Mouse (Mus musculus) heart, embryonic 14.5 days (tissue): ENCODE measurements around the gene Slc25a41. TPM values are rescaled to one million over a fixed set of nuclear protein-coding genes. Genes with fewer than 3 reads are reported as not detected.
A peak's percentile ranks its signal among the peaks of the same experiment; 100 is the strongest.

ENCODE experiments used
- ATAC-seq: fragments of 200-750 bp; cut with Nextera tagmentation; 2 replicates; pipeline ENCODE4 v1.8.0; 2017; ENCODE audit warnings: low read depth, moderate TSS enrichment; ENCODE audit not compliant: insufficient number of reproducible peaks, insufficient read depth, low FRiP score
- H3K27ac ChIP-seq, 2 experiments: fragments of 200-500 bp in 1 of 2; fragments of 300-500 bp in 1 of 2; sonication (generic) in 1 of 2; replicated peaks in 1 of 2; 2 replicates each; pipeline ENCODE4 v1.5.1; 2012 to 2014; ENCODE audit warnings: low read depth in 2 of 2, low read length in 2 of 2, control low read depth in 1 of 2, mild to moderate bottlenecking in 1 of 2, mixed read lengths in 1 of 2; ENCODE audit not compliant: control insufficient read depth in 1 of 2, insufficient read depth in 1 of 2
- H3K27me3 ChIP-seq: fragments of 300-500 bp; sonication (generic); 2 replicates; pipeline ENCODE4 v1.6.1; 2014; ENCODE audit warnings: mild to moderate bottlenecking, low read length, control low read depth; ENCODE audit not compliant: control insufficient read depth, insufficient read depth
- H3K36me3 ChIP-seq: fragments of 300-500 bp; sonication (generic); 2 replicates; pipeline ENCODE4 v1.6.1; 2014; ENCODE audit warnings: mild to moderate bottlenecking, control low read depth, low read length, mixed read lengths; ENCODE audit not compliant: control insufficient read depth, insufficient read depth
- H3K4me1 ChIP-seq, 2 experiments: fragments of 200-500 bp in 1 of 2; fragments of 300-500 bp in 1 of 2; sonication (generic) in 1 of 2; 2 replicates each; pipeline ENCODE4 v1.6.1; 2012 to 2014; ENCODE audit warnings: low read length in 2 of 2, control low read depth in 1 of 2, mixed read lengths in 1 of 2; ENCODE audit not compliant: control insufficient read depth in 2 of 2, insufficient read depth in 2 of 2
- H3K4me2 ChIP-seq: fragments of 300-500 bp; sonication (generic); 2 replicates; pipeline ENCODE4 v1.6.1; 2014; ENCODE audit warnings: mild to moderate bottlenecking, low read length
- H3K4me3 ChIP-seq, 2 experiments: fragments of 200-500 bp in 1 of 2; fragments of 300-500 bp in 1 of 2; sonication (generic) in 1 of 2; 2 replicates each; pipeline ENCODE4 v1.5.1; 2012 to 2014; ENCODE audit warnings: low read length in 2 of 2, mild to moderate bottlenecking in 2 of 2, control low read depth in 1 of 2, low read depth in 1 of 2, moderate library complexity in 1 of 2; ENCODE audit not compliant: control insufficient read depth in 1 of 2, insufficient read depth in 1 of 2
- H3K9ac ChIP-seq: fragments of 300-500 bp; sonication (generic); 2 replicates; pipeline ENCODE4 v1.6.1; 2014; ENCODE audit warnings: mild to moderate bottlenecking, low read length
- H3K9me3 ChIP-seq: fragments of 300-500 bp; sonication (generic); 2 replicates; pipeline ENCODE4 v1.6.1; 2016; ENCODE audit warnings: low read length, control low read depth; ENCODE audit not compliant: control insufficient read depth
- WGBS: fragments of 180-500 bp; shearing (Covaris S2); extraction: QIAGEN DNeasy Blood & Tissue Kit; methylation state at CpG from one replicate; pipeline ENCODE4 v1.1.7; 2014; 5-methylcytosine and 5-hydroxymethylcytosine counted together
- polyA plus RNA-seq: library from polyadenylated mRNA; unstranded; fragments of >200 nt; fragmentation: Nextera tagmentation; extraction: Ambion mirVana; gene quantifications from 2 replicates; pipeline ENCODE4 v1.2.1, GENCODE M21; 2014

Gene Slc25a41
- polyA plus RNA-seq, 1 experiment from 2014 or later, result not detected

- peaks cover 29% of the 10 kb centered on the region for H3K36me3 ChIP-seq
- peak overlapping the region; percentile 92 for H3K9ac ChIP-seq
- H3K27me3 ChIP-seq, result no peaks in the 10 kb centered on the region
- WGBS, result 4% methylated on average over 25 of the region's 25 CpGs
- peak; percentile 81 for ATAC-seq
- H3K9me3 ChIP-seq, result no peaks in the 10 kb centered on the region
- peak overlapping the region; percentile 93 for H3K4me2 ChIP-seq
- peak overlapping the region; percentile 76 to 83 for H3K4me3 ChIP-seq
- peaks cover 6% of the 10 kb centered on the region in 2 experiments; a peak in 3 of 4 replicates for H3K4me1 ChIP-seq
- peak overlapping the region; percentile 73 to 75 for H3K27ac ChIP-seq
Measured at GRCm38 (mm10) chr17:56989467-56990114, 51.9 kb downstream of the Slc25a41 start.

GRCm38 (mm10) chr17:56988921-56989430, 52.5 kb downstream of the Slc25a41 start:
- H3K9ac ChIP-seq, result peak overlapping the region; percentile 92

GRCm38 (mm10) chr17:56988441-56988840, 53.0 kb downstream of the Slc25a41 start:
- Histone ChIP-seq H3K27me3 (no peaks in the 10 kb centered on the region), H3K4me2 (no peak overlapping the region), H3K4me3 (no peak overlapping the region), H3K27ac (no peak overlapping the region), H3K4me1 (peaks cover 6% of the 10 kb centered on the region in 2 experiments; a peak in 3 of 4 replicates), H3K36me3 (peaks cover 18% of the 10 kb centered on the region), H3K9me3 (no peaks in the 10 kb centered on the region), H3K9ac (no peak overlapping the region)
- WGBS, result 79% methylated on average over 7 of the region's 7 CpGs
- ATAC-seq, result no peak

More at GRCm38 (mm10) chr17:56988921-56989430, 52.5 kb downstream of the Slc25a41 start:
- no peak for ATAC-seq
- H3K36me3 ChIP-seq, result peaks cover 23% of the 10 kb centered on the region
- H3K4me2 ChIP-seq, result peak overlapping the region; percentile 93
- H3K9me3 ChIP-seq, result no peaks in the 10 kb centered on the region
- H3K27me3 ChIP-seq, result no peaks in the 10 kb centered on the region
- H3K4me1 ChIP-seq, result peaks cover 6% of the 10 kb centered on the region in 2 experiments; a peak in 3 of 4 replicates
- WGBS, result 73% methylated on average over 7 of the region's 7 CpGs
- peak overlapping the region in 1 of 2 experiments; percentile 76; a peak in 2 of 4 replicates for H3K4me3 ChIP-seq
- no peak overlapping the region for H3K27ac ChIP-seq

- Histone ChIP-seq H3K4me1 (peaks cover 6% of the 10 kb centered on the region in 2 experiments; a peak in 3 of 4 replicates), H3K9me3 (no peaks in the 10 kb centered on the region), H3K36me3 (no peaks in the 10 kb centered on the region), H3K27me3 (no peaks in the 10 kb centered on the region), H3K9ac (no peak overlapping the region), H3K4me3 (no peak overlapping the region), H3K4me2 (no peak overlapping the region), H3K27ac (no peak overlapping the region)
- 83% methylated on average over 3 of the region's 3 CpGs for WGBS
- no peak for ATAC-seq
Measured at GRCm38 (mm10) chr17:56986105-56986805, 55.2 kb downstream of the Slc25a41 start.

GRCm38 (mm10) chr17:56985656-56986055, 55.8 kb downstream of the Slc25a41 start:
- H3K9ac ChIP-seq, result no peak overlapping the region
- ATAC-seq, result no peak
- no peaks in the 10 kb centered on the region for H3K36me3 ChIP-seq
- no peak overlapping the region for H3K4me2 ChIP-seq
- H3K4me3 ChIP-seq, result no peak overlapping the region
- H3K9me3 ChIP-seq, result no peaks in the 10 kb centered on the region
- no peak overlapping the region for H3K27ac ChIP-seq
- H3K4me1 ChIP-seq, result peaks cover 0 to under 1% of the 10 kb centered on the region in 2 experiments; a peak in 1 of 4 replicates
- 73% methylated on average over 3 of the region's 3 CpGs for WGBS
- no peaks in the 10 kb centered on the region for H3K27me3 ChIP-seq

GRCm38 (mm10) chr17:56984886-56985285, 56.6 kb downstream of the Slc25a41 start:
- H3K4me2 ChIP-seq, result no peak overlapping the region
- H3K27ac ChIP-seq, result no peak overlapping the region
- 77% methylated on average over 9 of the region's 9 CpGs for WGBS
- ATAC-seq, result no peak
- no peaks in the 10 kb centered on the region for H3K4me1 ChIP-seq
- H3K27me3 ChIP-seq, result no peaks in the 10 kb centered on the region
- no peaks in the 10 kb centered on the region for H3K9me3 ChIP-seq
- no peak overlapping the region for H3K4me3 ChIP-seq
- H3K9ac ChIP-seq, result no peak overlapping the region
- no peaks in the 10 kb centered on the region for H3K36me3 ChIP-seq
